Mouse (Mus musculus): ENCODE measurements around the gene Hist1h3g.

- TF ChIP-seq CTCF (IDR thresholded peaks at IDR 0.05; ENCODE audit: borderline replicate concordance, control insufficient read depth, extremely low read depth, insufficient read depth, low read length, poor library complexity) = peak; percentile 44; the same call in 1 of the 2 replicates
- TF ChIP-seq POLR2A (IDR thresholded peaks at IDR 0.05; ENCODE audit: control insufficient read depth, extremely low read depth, insufficient read depth, low read length, poor library complexity) = peak; percentile 83
Observed at GRCm38 (mm10) chr13:23551146-23551834, 16.1 kb downstream of the Hist1h3g start, which contains the start of gene Hist1h4f.
